Mouse (Mus musculus): ENCODE results near the gene Clec4a3.

DNA sequence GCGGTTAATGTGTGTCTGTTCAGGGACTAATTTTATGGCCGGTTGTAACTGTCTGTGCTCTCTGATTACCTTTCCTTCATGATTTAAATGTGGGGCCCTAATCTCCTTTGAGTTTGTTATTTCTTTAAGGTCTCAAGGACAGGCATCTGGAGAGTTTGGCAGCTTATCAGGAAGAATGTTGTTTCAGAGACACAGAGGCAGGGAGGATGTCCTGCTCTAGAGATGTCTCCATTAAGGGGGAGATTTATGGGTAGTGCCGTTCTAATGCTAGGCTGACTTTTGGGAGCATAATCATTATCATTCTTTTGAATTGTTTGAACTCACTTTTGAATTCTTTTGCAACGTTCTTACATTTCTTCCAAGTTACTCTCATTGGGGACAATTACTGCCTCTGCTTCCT lies 32.4 kb upstream of the Clec4a3 start:
- TF ChIP-seq CTCF (IDR thresholded peaks at IDR 0.05; ENCODE audit: low read depth), result no peak
- no peak for TF ChIP-seq EP300 (IDR thresholded peaks at IDR 0.05; ENCODE audit: low read depth)
